ENCODE assay signal across 11 mouse cellular contexts in genomic region chr17:62852822-62853608, GRCm38 (mm10). TPM values are rescaled to one million over a fixed set of nuclear protein-coding genes. Genes with fewer than 3 reads are reported as not detected.
DNase-seq lines count a peak whose midpoint lies in the region; ATAC-seq and TF ChIP-seq lines count a peak whose summit lies in the region.
"Had no signal": no experiment of that assay in that cellular context is flagged by ENCODE, and none has a peak within 500 bp of the region (broad histone marks: within the 10 kb centered on the region; RNA-seq: fewer than 3 reads in every experiment).

No protein-coding gene starts in this region.

- DNase-seq in kidney, postnatal 0 days (ENCODE audit: low spot score), result peak; percentile 49
- no peak for DNase-seq in kidney, postnatal 36 days
- DNase-seq in embryonic facial prominence, embryonic 10.5 days (ENCODE audit: low spot score), result peak; percentile 72
- no peak for DNase-seq in urinary bladder, postnatal 14 days (ENCODE audit: low spot score)
- DNase-seq in adrenal gland, postnatal 25 days, result no peak
- no peak for DNase-seq in layer of hippocampus, postnatal 10 days (ENCODE audit: low spot score in 2 of 2)
- DNase-seq: lung, postnatal 14 days; right cerebral cortex, adult 18-20 months; thymus, adult 18-20 months had no signal

- H3K9me3 ChIP-seq in kidney, postnatal 0 days (replicated peaks; ENCODE audit: low read length), result no peaks in the 10 kb centered on the region
- H3K9me3 ChIP-seq in embryonic facial prominence, embryonic 10.5 days, result no peaks in the 10 kb centered on the region
- no peaks in the 10 kb centered on the region for H3K9me3 ChIP-seq in hindbrain, embryonic 13.5 days
- no peaks in the 10 kb centered on the region for H3K9me3 ChIP-seq in neural tube, embryonic 12.5 days

- H3K27ac ChIP-seq in kidney, postnatal 0 days, result no peak overlapping the region
- H3K27ac ChIP-seq in embryonic facial prominence, embryonic 10.5 days (replicated peaks), result peak overlapping the region; percentile 62
- no peak overlapping the region for H3K27ac ChIP-seq in hindbrain, embryonic 13.5 days
- no peak overlapping the region for H3K27ac ChIP-seq in neural tube, embryonic 12.5 days

- H3K36me3 ChIP-seq in kidney, postnatal 0 days (ENCODE audit: insufficient read depth, low read length), result no peaks in the 10 kb centered on the region
- no peaks in the 10 kb centered on the region for H3K36me3 ChIP-seq in embryonic facial prominence, embryonic 10.5 days (replicated peaks)
- H3K36me3 ChIP-seq in hindbrain, embryonic 13.5 days, result no peaks in the 10 kb centered on the region
- H3K36me3 ChIP-seq in neural tube, embryonic 12.5 days, result no peaks in the 10 kb centered on the region

- 0 out of 2 replicates have a peak, but pooled peaks cover 6% of the 10 kb centered on the region for H3K4me1 ChIP-seq in kidney, postnatal 0 days (replicated peaks; ENCODE audit: insufficient read depth, low read length)
- H3K4me1 ChIP-seq in embryonic facial prominence, embryonic 10.5 days, result peaks cover 67% of the 10 kb centered on the region
- peaks cover 42% of the 10 kb centered on the region for H3K4me1 ChIP-seq in hindbrain, embryonic 13.5 days (replicated peaks)
- H3K4me1 ChIP-seq in neural tube, embryonic 12.5 days, result peaks cover 27% of the 10 kb centered on the region

- 11% methylated on average over 3 of the region's 3 CpGs for WGBS in kidney, postnatal 0 days
- WGBS in embryonic facial prominence, embryonic 10.5 days, result 2% methylated on average over 3 of the region's 3 CpGs
- 2% methylated on average over 3 of the region's 3 CpGs for WGBS in hindbrain, embryonic 13.5 days
- 2% methylated on average over 3 of the region's 3 CpGs for WGBS in neural tube, embryonic 12.5 days

- no peak overlapping the region for H3K9ac ChIP-seq in kidney, postnatal 0 days (ENCODE audit: low read depth, low read length)
- H3K9ac ChIP-seq in hindbrain, embryonic 13.5 days, result peak overlapping the region; percentile 36; the same call in 1 of the 2 replicates
- no peak overlapping the region for H3K9ac ChIP-seq in neural tube, embryonic 12.5 days

- no peak for TF ChIP-seq CTCF in kidney, postnatal 0 days (IDR thresholded peaks at IDR 0.05; ENCODE audit: low read depth)

- no peak overlapping the region for H3K4me3 ChIP-seq in kidney, postnatal 0 days (replicated peaks; ENCODE audit: low read depth, low read length)
- H3K4me3 ChIP-seq in embryonic facial prominence, embryonic 10.5 days, result peak overlapping the region; percentile 26
- H3K4me3 ChIP-seq in hindbrain, embryonic 13.5 days, result no peak overlapping the region
- no peak overlapping the region for H3K4me3 ChIP-seq in neural tube, embryonic 12.5 days

- H3K27me3 ChIP-seq in kidney, postnatal 0 days (ENCODE audit: insufficient read depth, low read length), result no peaks in the 10 kb centered on the region
- no peaks in the 10 kb centered on the region for H3K27me3 ChIP-seq in embryonic facial prominence, embryonic 10.5 days (replicated peaks; ENCODE audit: low read depth, poor library complexity, severe bottlenecking)
- H3K27me3 ChIP-seq in hindbrain, embryonic 13.5 days, result no peaks in the 10 kb centered on the region
- no peaks in the 10 kb centered on the region for H3K27me3 ChIP-seq in neural tube, embryonic 12.5 days (replicated peaks)

- peak overlapping the region; percentile 23 for H3K4me2 ChIP-seq in kidney, postnatal 0 days (ENCODE audit: low read length)
- 0 out of 2 replicates have a peak overlapping the region, but pooled peaks have one; percentile 6 for H3K4me2 ChIP-seq in hindbrain, embryonic 13.5 days
- H3K4me2 ChIP-seq in neural tube, embryonic 12.5 days (replicated peaks), result peak overlapping the region; percentile 42

- ATAC-seq in kidney, postnatal 0 days (replicated peaks; ENCODE audit: low FRiP score, low read depth), result no peak
- ATAC-seq in hindbrain, embryonic 13.5 days (ENCODE audit: low FRiP score), result peak; percentile 30; the same call in 1 of the 2 replicates
- peak; percentile 65; the same call in 1 of the 2 replicates for ATAC-seq in neural tube, embryonic 12.5 days (ENCODE audit: low FRiP score, low read depth)

RNA-seq across cellular contexts. Expression of gene Efna5, which starts 28.1 kb away (rescaled TPM):
- 17.3 and 19.4 TPM in 2 replicates for polyA plus RNA-seq in kidney, postnatal 0 days (2015; fragmentation: Nextera tagmentation; extraction: Ambion mirVana)
- 56.9 and 61.8 TPM in 2 replicates for polyA plus RNA-seq in embryonic facial prominence, embryonic 10.5 days (2016; fragmentation: Nextera tagmentation; extraction: Ambion mirVana)
- polyA plus RNA-seq in hindbrain, embryonic 13.5 days (2015; fragmentation: Nextera tagmentation; extraction: Ambion mirVana), result 47.7 and 55.9 TPM in 2 replicates
- 40.6 and 41.6 TPM in 2 replicates for polyA plus RNA-seq in neural tube, embryonic 12.5 days (2016; fragmentation: Nextera tagmentation; extraction: Ambion mirVana)
- 20.8 and 30.0 TPM in 2 replicates for total RNA-seq in adrenal gland, postnatal 25 days (2021)
- total RNA-seq in layer of hippocampus, postnatal 10 days (2021), result 10 to 100 TPM; 13.3 to 13.5 TPM

Comparison
In these comparisons a context has a peak if more than half of its experiments do, and no peak if none do; other contexts are left out.
1. DNase-seq: peak in kidney, postnatal 0 days (single experiment) and embryonic facial prominence, embryonic 10.5 days (single experiment); none in kidney, postnatal 36 days (0 of 2), urinary bladder, postnatal 14 days (single experiment), adrenal gland, postnatal 25 days (single experiment) and layer of hippocampus, postnatal 10 days (0 of 2).
2. Peak in every context shown above with its lines, with median percentiles within 50 percentile points of each other: H3K4me2 ChIP-seq.